Mouse (Mus musculus): Measurements from ENCODE around the gene Mpdz. TPM values are rescaled to one million over a fixed set of nuclear protein-coding genes. Genes with fewer than 3 reads are reported as not detected.

The Mpdz gene
- polyA plus RNA-seq (2015; fragmentation: Nextera tagmentation; extraction: Ambion mirVana), result 14.8 and 15.5 TPM in 2 replicates

DNA sequence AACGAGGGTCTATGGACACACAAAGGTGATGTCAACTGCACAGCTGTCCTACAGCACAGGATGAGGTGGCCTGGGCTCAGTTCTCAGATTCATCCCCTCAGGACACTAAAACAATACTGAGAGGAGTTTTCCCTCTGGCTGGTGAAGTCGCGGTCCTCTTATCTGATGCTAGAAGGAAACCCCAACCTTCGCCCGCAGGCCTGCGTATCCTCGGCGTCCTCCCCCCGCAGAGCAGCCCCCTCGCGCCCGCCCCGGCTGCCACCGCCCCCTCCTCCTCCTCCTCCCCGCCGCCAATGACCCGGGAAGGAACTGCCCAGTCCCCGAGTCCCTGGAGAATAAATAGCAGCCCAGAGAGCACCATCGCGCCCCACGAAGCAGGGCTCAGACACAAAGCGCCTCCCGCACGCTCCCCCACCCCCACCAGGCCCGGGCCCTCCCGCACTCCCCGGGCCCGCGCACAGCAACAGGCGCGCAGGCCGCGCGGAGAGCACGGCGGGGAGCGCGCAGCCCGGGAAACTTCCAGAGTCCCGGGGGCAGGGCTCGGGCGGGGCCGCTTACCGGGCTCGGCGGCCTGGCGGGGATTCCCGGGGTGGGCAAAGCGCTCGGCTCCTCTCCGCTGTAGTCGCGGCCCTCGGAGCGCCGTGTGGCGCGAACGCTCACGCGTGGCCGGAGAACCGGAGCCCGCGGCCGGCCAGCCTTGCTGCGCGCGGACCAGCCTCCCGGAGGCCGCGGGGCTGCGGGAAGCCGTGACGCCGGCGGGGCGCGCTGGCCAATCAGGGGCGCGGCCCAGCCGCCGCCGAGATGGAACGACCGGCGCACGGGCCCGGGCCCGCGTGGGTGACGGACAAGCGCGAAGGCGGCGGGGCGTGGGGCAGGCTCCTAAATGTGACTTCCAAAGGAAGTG is at the start of gene Mpdz:
Mpdz (minus strand) TSS at position 738 of the 904 bp plus-strand sequence.
- Histone ChIP-seq H3K9me3 (no peaks in the 10 kb centered on the region), H3K9ac (peak within 1 kb of the TSS; percentile 66), H3K27me3 (replicated peaks) (0 out of 2 replicates have a peak, but pooled peaks cover 4% of the 10 kb centered on the region), H3K4me3 (peak within 1 kb of the TSS; percentile 68), H3K4me2 (peak within 1 kb of the TSS; percentile 85), H3K4me1 (peaks cover 13% of the 10 kb centered on the region), H3K36me3 (replicated peaks) (no peaks in the 10 kb centered on the region), H3K27ac (peak within 1 kb of the TSS; percentile 60)
- peak; percentile 96 for ATAC-seq (replicated peaks)
- under 1% methylated on average over 93 of the region's 97 CpGs for WGBS

DNA sequence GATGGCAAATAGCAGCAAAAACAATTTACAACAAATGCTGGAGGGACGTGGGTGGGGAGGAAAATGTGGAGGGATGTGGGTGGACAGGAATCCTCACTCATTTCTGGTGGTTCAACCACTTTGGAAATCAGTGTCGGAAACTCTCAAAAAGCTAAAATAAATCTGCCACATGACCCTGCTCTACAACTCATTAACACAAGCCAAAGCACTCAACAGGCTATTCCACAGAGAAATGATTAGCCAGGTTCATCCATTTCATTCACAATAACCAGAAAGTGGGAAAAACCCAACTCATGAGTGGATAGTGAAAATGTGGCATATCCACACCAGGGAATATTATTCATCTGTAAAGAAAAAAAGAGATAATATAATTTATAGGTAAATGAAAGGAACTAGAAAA is 47.9 kb upstream of the Mpdz start:
- ATAC-seq (replicated peaks), result no peak
- H3K9ac ChIP-seq, result no peak overlapping the region
- no peaks in the 10 kb centered on the region for H3K36me3 ChIP-seq (replicated peaks)
- 87% methylated on average over 2 of the region's 2 CpGs for WGBS
- no peaks in the 10 kb centered on the region for H3K27me3 ChIP-seq (replicated peaks)
- no peak overlapping the region for H3K4me2 ChIP-seq
- H3K27ac ChIP-seq, result no peak overlapping the region
- H3K4me1 ChIP-seq, result no peaks in the 10 kb centered on the region
- no peaks in the 10 kb centered on the region for H3K9me3 ChIP-seq
- no peak overlapping the region for H3K4me3 ChIP-seq

DNA sequence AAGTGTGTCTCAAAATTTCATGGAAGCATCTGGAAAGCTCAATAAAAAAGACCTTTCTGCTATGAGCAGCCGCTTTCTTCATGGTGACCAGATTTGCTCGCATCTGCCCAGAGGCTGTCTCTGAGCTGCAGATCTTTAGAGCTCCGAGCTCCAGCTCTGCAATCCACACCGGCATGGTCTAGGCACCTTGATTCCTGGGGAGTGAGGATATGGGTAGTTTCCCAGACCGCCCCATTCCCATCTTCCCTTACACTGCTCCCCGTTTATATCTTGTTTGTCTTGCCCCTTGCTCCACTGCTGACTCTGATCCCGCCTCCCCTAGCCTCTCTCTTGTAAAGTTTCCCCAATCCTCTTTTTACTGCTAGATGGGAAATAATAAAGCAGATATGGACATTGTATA is 42.0 kb upstream of the Mpdz start:
- no peak for ATAC-seq (replicated peaks)
- no peak overlapping the region for H3K9ac ChIP-seq

DNA sequence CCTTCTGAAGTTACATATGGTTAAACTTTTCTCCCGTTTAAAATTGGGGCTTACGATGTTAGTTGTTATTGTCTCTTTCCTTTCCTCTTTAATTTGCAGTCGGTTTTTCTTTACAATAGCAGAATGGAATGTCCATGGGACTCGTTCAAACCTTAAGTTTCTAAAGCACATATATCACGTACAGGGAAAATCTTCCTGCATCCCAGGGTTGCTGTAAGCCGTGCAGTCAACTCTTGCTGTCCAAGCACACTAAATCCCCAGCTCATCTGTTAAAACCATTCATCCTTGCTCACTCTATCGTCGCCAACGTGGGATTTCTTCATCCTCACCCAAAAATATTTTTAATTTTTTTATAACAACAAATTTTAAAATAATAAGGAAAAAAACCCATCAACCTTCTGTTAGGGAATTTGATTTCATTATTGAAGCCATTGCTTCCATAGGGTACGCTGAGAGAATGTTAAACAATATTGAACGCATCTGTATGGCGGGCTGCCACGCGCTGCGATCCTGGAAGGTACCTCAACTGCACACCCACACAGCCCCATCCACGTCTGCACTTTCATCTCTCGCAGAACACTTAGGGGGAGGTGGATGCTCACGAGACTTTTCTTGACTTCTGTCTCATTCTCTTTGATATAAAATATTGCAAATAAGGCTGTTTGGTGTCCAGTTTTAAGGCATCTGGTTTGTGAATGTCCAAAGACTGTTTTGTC is 41.4 kb upstream of the Mpdz start:
- peaks cover 3% of the 10 kb centered on the region; the same call in 1 of the 2 replicates for H3K4me1 ChIP-seq
- 80% methylated on average over 18 of the region's 18 CpGs for WGBS
- H3K36me3 ChIP-seq (replicated peaks), result no peaks in the 10 kb centered on the region
- H3K9me3 ChIP-seq, result no peaks in the 10 kb centered on the region
- no peak overlapping the region for H3K4me2 ChIP-seq
- H3K4me3 ChIP-seq, result no peak overlapping the region
- no peak for ATAC-seq (replicated peaks)
- H3K27ac ChIP-seq, result no peak overlapping the region
- no peak overlapping the region for H3K9ac ChIP-seq
- H3K27me3 ChIP-seq (replicated peaks), result no peaks in the 10 kb centered on the region

More for the DNA sequence above, 42.0 kb upstream of the Mpdz start:
- Histone ChIP-seq H3K27ac (no peak overlapping the region), H3K4me3 (no peak overlapping the region), H3K9me3 (no peaks in the 10 kb centered on the region), H3K27me3 (replicated peaks) (no peaks in the 10 kb centered on the region), H3K4me1 (peaks cover 3% of the 10 kb centered on the region; the same call in 1 of the 2 replicates), H3K36me3 (replicated peaks) (no peaks in the 10 kb centered on the region), H3K4me2 (no peak overlapping the region)
- 71% methylated on average over 7 of the region's 7 CpGs for WGBS

DNA sequence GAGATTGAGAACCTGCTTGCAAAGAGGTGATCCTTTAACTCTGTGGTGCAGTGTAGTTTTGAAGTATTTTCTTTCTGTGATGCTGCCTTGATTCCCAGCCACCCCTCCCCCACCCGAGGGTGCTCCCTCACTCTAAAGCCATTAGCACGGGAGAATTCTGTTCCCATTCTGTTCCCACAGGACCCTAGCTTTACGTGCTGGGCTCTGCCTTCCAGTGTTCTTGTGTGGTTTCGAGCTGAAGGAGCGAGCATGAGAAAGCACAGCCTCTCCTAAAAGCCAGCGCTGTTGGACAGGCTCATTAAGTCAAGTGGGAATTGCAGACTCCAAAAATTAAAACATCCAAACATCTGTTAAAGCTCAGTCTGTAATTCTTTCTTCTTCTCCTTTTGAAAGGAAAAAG is 40.5 kb upstream of the Mpdz start:
- H3K27me3 ChIP-seq (replicated peaks), result no peaks in the 10 kb centered on the region
- 19% methylated on average over 6 of the region's 6 CpGs for WGBS
- no peaks in the 10 kb centered on the region for H3K9me3 ChIP-seq
- no peaks in the 10 kb centered on the region for H3K36me3 ChIP-seq (replicated peaks)
- H3K4me3 ChIP-seq, result no peak overlapping the region
- H3K4me2 ChIP-seq, result no peak overlapping the region
- ATAC-seq (replicated peaks), result no peak
- H3K27ac ChIP-seq, result no peak overlapping the region
- no peak overlapping the region for H3K9ac ChIP-seq
- H3K4me1 ChIP-seq, result peaks cover 3% of the 10 kb centered on the region; the same call in 1 of the 2 replicates

DNA sequence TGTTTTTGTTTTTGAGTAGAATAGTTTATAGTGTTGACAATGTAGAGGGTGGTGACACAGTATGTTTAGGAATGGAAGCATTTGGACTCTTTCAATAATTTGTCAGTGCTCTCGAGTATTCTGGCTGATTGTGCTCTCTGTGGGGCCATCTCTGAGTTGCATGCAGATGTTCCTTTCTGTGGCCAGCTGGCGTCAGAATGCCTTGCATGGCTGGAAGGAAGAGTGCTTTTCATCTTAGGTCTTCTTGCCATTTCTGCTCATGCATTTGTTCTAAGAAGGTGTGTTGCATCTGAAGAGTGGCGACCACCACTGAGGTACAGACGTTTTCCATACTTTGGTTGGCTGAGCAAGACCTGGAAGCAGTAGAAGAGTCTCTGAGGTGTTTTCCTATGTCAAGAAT is 24.2 kb upstream of the Mpdz start:
- 93% methylated on average over 4 of the region's 4 CpGs for WGBS
- no peaks in the 10 kb centered on the region for H3K9me3 ChIP-seq
- no peak overlapping the region for H3K4me3 ChIP-seq
- H3K36me3 ChIP-seq (replicated peaks), result no peaks in the 10 kb centered on the region
- H3K9ac ChIP-seq, result no peak overlapping the region
- no peaks in the 10 kb centered on the region for H3K4me1 ChIP-seq
- no peaks in the 10 kb centered on the region for H3K27me3 ChIP-seq (replicated peaks)
- no peak overlapping the region for H3K4me2 ChIP-seq
- no peak overlapping the region for H3K27ac ChIP-seq
- no peak for ATAC-seq (replicated peaks)

DNA sequence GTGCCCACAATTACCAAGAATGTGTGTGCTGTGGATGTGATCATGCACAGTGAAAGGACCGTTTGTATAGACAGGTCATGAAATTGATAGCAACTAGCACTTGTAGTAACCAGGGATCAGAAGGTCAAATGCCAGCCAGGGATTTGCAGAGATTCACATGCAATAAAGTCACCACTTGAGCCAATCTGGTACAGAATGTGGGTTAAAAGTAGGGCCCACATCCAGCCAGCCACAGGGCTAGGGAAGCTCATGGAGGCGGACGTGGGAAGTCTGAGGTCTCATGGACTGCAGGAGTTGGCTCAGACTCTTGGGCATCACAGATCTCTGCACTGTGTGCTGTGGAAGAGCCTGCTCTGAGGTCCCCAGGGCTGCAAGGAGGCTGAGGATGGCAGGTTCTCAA is 22.6 kb upstream of the Mpdz start:
- WGBS, result 89% methylated on average over 3 of the region's 3 CpGs
- Histone ChIP-seq H3K9ac (no peak overlapping the region), H3K9me3 (no peaks in the 10 kb centered on the region), H3K4me1 (no peaks in the 10 kb centered on the region), H3K27ac (no peak overlapping the region), H3K4me2 (no peak overlapping the region), H3K27me3 (replicated peaks) (no peaks in the 10 kb centered on the region), H3K4me3 (no peak overlapping the region), H3K36me3 (replicated peaks) (no peaks in the 10 kb centered on the region)
- ATAC-seq (replicated peaks), result no peak

DNA sequence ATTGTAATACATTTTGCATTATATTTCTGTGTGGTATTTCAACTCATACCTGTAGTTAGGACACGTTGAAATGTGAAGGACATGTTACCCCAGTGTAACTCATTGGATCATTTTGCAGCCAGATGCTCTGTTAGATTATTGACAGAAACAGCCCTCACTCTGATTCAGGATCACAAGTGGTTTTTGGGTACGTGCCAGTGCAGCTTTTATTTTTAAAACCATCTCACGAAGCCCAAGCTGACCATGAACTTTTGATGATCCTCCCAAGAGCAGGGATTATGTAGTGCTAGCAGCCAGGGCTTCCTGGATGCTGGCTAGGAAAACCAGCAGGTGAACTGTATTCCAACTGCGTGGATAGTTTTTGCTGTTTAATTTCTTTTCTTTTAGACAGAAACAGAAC is 19.6 kb upstream of the Mpdz start:
- Histone ChIP-seq H3K27me3 (replicated peaks) (no peaks in the 10 kb centered on the region), H3K4me1 (no peaks in the 10 kb centered on the region), H3K36me3 (replicated peaks) (no peaks in the 10 kb centered on the region), H3K9ac (no peak overlapping the region), H3K4me2 (no peak overlapping the region), H3K4me3 (no peak overlapping the region), H3K27ac (no peak overlapping the region), H3K9me3 (no peaks in the 10 kb centered on the region)
- WGBS, result 71% methylated on average over 4 of the region's 4 CpGs
- ATAC-seq (replicated peaks), result no peak

DNA sequence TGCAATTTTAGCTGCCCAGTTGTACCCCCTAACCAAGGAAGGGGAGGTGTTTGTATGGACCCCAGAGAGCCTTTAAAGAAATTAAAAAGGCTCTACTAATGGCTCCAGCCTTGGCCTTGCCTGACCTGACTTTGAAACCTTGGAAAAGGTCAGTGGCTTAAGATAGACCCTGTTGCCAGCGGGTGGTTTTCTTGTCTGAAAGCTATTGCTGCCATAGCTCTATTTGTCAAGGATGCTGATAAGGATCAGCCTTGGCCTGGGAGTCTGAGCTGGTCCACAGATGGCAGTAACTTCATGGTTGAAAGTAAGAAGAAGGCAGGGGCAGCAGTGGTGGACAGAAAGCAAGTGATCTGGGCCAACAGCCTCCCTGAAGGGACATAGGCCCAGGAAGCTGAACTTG is 16.3 kb upstream of the Mpdz start:
- no peak overlapping the region for H3K9ac ChIP-seq
- 76% methylated on average over 1 of the region's 1 CpGs for WGBS
- no peaks in the 10 kb centered on the region for H3K36me3 ChIP-seq (replicated peaks)
- no peak overlapping the region for H3K27ac ChIP-seq
- no peaks in the 10 kb centered on the region for H3K4me1 ChIP-seq
- no peak overlapping the region for H3K4me3 ChIP-seq
- no peak overlapping the region for H3K4me2 ChIP-seq
- H3K27me3 ChIP-seq (replicated peaks), result no peaks in the 10 kb centered on the region
- H3K9me3 ChIP-seq, result no peaks in the 10 kb centered on the region
- no peak for ATAC-seq (replicated peaks)

DNA sequence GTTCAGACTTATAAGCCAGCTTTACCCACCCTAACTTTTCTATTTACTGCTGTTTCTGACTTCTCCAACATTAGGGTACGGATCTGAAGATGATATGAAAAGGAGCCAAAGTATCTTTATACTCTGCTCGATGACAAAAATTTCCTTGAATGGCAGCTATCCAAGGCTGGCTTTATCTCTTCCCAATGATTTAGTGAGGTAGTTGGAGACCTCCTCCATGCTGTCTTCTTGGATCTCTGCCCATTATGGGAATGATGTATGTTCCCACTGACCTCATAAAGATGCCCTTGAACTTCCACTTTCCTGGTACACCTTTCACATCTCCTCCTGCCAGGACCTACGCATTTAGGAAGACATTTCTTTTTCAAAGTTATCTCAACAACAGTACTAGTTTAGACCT is 11.2 kb upstream of the Mpdz start:
- H3K36me3 ChIP-seq (replicated peaks), result no peaks in the 10 kb centered on the region
- H3K9ac ChIP-seq, result no peak overlapping the region
- H3K9me3 ChIP-seq, result no peaks in the 10 kb centered on the region
- H3K27ac ChIP-seq, result no peak overlapping the region
- ATAC-seq (replicated peaks), result no peak
- H3K27me3 ChIP-seq (replicated peaks), result no peaks in the 10 kb centered on the region
- no peak overlapping the region for H3K4me2 ChIP-seq
- H3K4me1 ChIP-seq, result no peaks in the 10 kb centered on the region
- no peak overlapping the region for H3K4me3 ChIP-seq
- 90% methylated on average over 3 of the region's 3 CpGs for WGBS

DNA sequence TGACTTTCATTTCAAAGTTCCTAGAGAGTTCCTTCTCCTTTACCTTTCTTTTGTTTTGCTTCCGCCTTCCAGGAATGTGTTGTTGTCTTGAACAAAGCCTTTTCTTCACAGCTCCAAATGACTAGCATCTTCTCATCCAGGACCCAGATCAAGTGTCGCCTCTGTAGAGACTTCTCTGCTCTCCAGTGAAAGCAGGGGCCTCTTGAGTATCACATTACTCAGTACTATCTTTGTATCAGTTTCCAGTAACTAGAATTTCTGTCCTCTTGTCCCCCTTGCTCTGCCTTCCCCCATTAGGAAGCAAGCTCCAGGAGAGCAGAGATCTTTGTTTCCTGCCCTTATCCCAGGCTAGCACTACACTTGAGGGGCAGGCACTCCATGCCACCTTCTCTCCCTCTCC is 9.6 kb upstream of the Mpdz start:
- Histone ChIP-seq H3K9ac (no peak overlapping the region), H3K27me3 (replicated peaks) (no peaks in the 10 kb centered on the region), H3K27ac (no peak overlapping the region), H3K4me3 (no peak overlapping the region), H3K4me1 (no peaks in the 10 kb centered on the region), H3K4me2 (no peak overlapping the region), H3K9me3 (no peaks in the 10 kb centered on the region), H3K36me3 (replicated peaks) (no peaks in the 10 kb centered on the region)
- ATAC-seq (replicated peaks), result no peak
- WGBS, result 34% methylated on average over 2 of the region's 2 CpGs

DNA sequence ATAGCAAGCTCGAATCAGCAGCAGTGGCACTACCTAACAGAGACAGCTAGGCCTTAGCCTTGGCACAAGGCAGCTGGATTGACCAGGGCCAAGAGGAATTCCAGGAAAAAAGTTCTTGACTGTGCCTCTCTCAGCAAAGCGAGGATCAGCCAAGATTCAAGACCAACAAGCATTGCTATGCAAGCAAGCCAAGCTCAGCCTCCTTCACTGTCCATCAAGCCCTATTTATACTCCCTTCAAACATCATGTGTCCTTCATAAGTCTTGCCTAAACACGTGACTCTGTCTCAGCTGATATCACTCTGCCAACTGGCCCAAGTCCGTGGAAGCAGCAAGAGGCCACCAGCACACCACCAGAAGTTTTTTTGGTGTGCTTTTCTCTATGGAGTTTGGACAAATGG is 6.8 kb upstream of the Mpdz start:
- H3K4me3 ChIP-seq, result no peak overlapping the region
- no peaks in the 10 kb centered on the region for H3K27me3 ChIP-seq (replicated peaks)
- WGBS, result 87% methylated on average over 4 of the region's 4 CpGs
- H3K36me3 ChIP-seq (replicated peaks), result no peaks in the 10 kb centered on the region
- H3K27ac ChIP-seq, result no peak overlapping the region
- H3K9me3 ChIP-seq, result no peaks in the 10 kb centered on the region
- ATAC-seq (replicated peaks), result no peak
- H3K9ac ChIP-seq, result no peak overlapping the region
- H3K4me1 ChIP-seq, result no peaks in the 10 kb centered on the region
- no peak overlapping the region for H3K4me2 ChIP-seq

Data from midbrain, embryonic 15.5 days (tissue).